Mouse (Mus musculus): Measurements from ENCODE around the gene Prn.

DNA sequence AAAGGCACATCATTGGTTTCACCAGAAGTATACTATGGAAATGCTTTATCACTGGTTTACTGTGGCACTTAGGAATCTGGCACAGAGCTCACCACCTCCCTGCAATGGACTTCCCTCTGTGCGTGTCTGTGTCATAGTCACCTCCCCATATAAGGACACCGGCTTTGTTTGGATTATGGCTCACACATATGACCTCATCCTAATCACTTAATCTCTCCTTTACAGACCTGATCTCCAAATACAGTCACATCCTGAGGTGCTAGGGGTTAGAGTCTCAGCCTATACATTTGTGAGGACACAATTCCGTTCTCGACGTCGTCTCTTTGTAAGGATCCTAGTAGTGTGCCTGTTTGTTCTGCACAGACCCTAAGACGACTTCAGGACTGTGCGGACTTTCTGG is 35.5 kb downstream of the Prn start:
- TF ChIP-seq CTCF (IDR thresholded peaks at IDR 0.05; ENCODE audit: extremely low read depth, insufficient read depth, insufficient read length, insufficient replicate concordance) (no peak), POLR2A (IDR thresholded peaks at IDR 0.05; ENCODE audit: low read depth, low read length) (no peak)

Measured in spleen, adult 2 months (tissue).